Mouse (Mus musculus) kidney, embryonic 15.5 days (tissue): ENCODE measurements around the gene Prkn. TPM values are rescaled to one million over a fixed set of nuclear protein-coding genes. Genes with fewer than 3 reads are reported as not detected.

Experiments used
- ATAC-seq: fragments of 200-750 bp; cut with Nextera tagmentation; replicated peaks from 2 replicates; pipeline ENCODE4 v1.8.0; 2017; ENCODE audit warnings: moderate TSS enrichment; ENCODE audit not compliant: low FRiP score
- H3K27ac ChIP-seq: fragments of 300-500 bp; sonication (generic); 2 replicates; pipeline ENCODE4 v1.5.1; 2015; ENCODE audit warnings: mild to moderate bottlenecking, inconsistent platforms
- H3K27me3 ChIP-seq: fragments of 300-500 bp; sonication (generic); 2 replicates; pipeline ENCODE4 v1.6.1; 2015; ENCODE audit warnings: inconsistent platforms
- H3K36me3 ChIP-seq: fragments of 300-500 bp; sonication (generic); 2 replicates; pipeline ENCODE4 v1.6.1; 2015; ENCODE audit warnings: inconsistent platforms
- H3K4me1 ChIP-seq: fragments of 300-500 bp; sonication (generic); 2 replicates; pipeline ENCODE4 v1.6.1; 2015; ENCODE audit warnings: inconsistent platforms
- H3K4me2 ChIP-seq: fragments of 300-500 bp; sonication (generic); 2 replicates; pipeline ENCODE4 v1.6.1; 2015; ENCODE audit warnings: moderate library complexity, mild to moderate bottlenecking, inconsistent platforms
- H3K4me3 ChIP-seq: fragments of 300-500 bp; sonication (generic); replicated peaks from 2 replicates; pipeline ENCODE4 v1.5.1; 2015; ENCODE audit warnings: mild to moderate bottlenecking, inconsistent platforms
- H3K9ac ChIP-seq: fragments of 300-500 bp; sonication (generic); 2 replicates; pipeline ENCODE4 v1.6.1; 2015; ENCODE audit warnings: mild to moderate bottlenecking, inconsistent platforms
- H3K9me3 ChIP-seq: fragments of 300-500 bp; sonication (generic); replicated peaks from 2 replicates; pipeline ENCODE4 v1.6.1; 2016; ENCODE audit warnings: inconsistent platforms
- WGBS: fragments of 180-500 bp; shearing (Covaris S2); methylation state at CpG from one replicate; pipeline ENCODE4 v1.1.7; 2015; ENCODE audit warnings: mixed read lengths; 5-methylcytosine and 5-hydroxymethylcytosine counted together
- polyA plus RNA-seq: library from polyadenylated mRNA; unstranded; fragments of >200 nt; fragmentation: Nextera tagmentation; extraction: Ambion mirVana; gene quantifications from 2 replicates; pipeline ENCODE4 v1.2.1, GENCODE M21; 2015

Prkn gene
- polyA plus RNA-seq, 1 experiment from 2014 or later, result 1.5 TPM

DNA sequence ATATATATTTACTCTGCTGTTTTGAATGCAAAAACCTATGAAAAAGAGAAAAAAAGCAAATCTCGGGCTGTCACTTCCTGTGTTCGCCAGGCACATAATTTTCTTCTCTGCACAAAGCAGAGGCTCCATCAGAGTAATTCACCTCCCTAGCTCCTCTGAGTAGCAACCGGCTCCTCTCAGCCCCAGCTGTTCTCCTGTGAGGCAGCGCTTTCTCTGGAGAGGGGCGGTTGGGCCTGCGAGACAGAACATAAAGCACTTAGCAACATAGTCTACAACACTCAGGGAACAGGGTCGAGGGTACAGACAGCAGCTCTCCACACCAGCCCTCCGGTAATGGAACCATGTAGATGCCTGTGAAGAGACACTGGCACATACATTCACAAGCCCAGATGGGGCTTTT is 247.6 kb downstream of the Prkn start:
- H3K27ac ChIP-seq, result no peak overlapping the region
- no peaks in the 10 kb centered on the region for H3K27me3 ChIP-seq
- H3K4me2 ChIP-seq, result no peak overlapping the region
- H3K36me3 ChIP-seq, result no peaks in the 10 kb centered on the region
- no peak overlapping the region for H3K4me3 ChIP-seq
- no peaks in the 10 kb centered on the region; the same call in 1 of the 2 replicates for H3K4me1 ChIP-seq
- H3K9me3 ChIP-seq, result no peaks in the 10 kb centered on the region
- 37% methylated on average over 8 of the region's 8 CpGs for WGBS
- H3K9ac ChIP-seq, result no peak overlapping the region
- no peak for ATAC-seq

DNA sequence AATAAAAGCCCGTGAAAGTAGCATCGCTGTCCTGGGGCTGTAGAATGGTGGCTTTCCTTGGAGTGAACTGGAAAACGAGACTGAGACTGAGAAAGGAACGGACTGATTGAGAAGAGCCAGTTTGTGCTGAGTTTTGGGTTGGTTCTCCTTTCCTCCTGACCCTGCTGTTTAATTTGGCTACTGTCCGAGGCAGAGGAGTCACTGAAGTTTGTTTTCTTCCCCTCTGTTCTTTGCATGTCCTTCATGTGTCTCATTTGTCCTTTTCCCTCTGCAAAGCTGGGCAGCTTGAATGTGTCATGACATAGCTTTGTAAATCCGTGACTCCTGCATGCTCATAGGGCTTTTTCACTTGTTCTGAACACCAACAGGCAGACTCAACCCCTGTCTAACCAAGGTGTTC is 249.2 kb downstream of the Prkn start:
- WGBS, result 71% methylated on average over 6 of the region's 6 CpGs
- no peak overlapping the region for H3K4me3 ChIP-seq
- no peak overlapping the region for H3K4me2 ChIP-seq
- H3K4me1 ChIP-seq, result no peaks in the 10 kb centered on the region; the same call in 1 of the 2 replicates
- H3K36me3 ChIP-seq, result no peaks in the 10 kb centered on the region
- ATAC-seq, result no peak
- H3K27me3 ChIP-seq, result no peaks in the 10 kb centered on the region
- no peak overlapping the region for H3K27ac ChIP-seq
- no peak overlapping the region for H3K9ac ChIP-seq
- H3K9me3 ChIP-seq, result no peaks in the 10 kb centered on the region

DNA sequence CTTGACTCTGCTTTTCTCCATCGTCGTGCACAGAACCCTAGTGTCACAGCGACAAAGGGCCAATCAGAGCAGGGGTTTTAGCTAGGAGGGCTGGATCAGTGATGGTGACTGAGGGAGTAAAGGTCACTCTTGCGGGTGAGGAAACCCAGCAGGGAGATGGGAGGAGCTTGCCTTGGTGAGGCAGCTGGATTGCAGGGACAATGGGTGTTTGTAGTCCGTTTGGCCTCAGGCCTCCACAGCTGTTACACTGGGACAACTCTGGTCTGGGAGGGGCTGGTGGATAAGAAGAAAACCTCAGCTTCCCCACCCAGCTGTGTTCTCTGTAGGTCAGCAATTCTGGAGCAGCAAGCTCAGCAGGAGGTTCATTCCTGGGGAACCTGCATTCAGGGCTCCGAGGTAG is 252.7 kb downstream of the Prkn start:
- 38% methylated on average over 6 of the region's 6 CpGs for WGBS
- no peak overlapping the region for H3K4me2 ChIP-seq
- no peak overlapping the region for H3K4me3 ChIP-seq
- 0 out of 2 replicates have a peak, but pooled peaks cover 4% of the 10 kb centered on the region for H3K9me3 ChIP-seq
- no peak overlapping the region for H3K27ac ChIP-seq
- no peaks in the 10 kb centered on the region for H3K36me3 ChIP-seq
- no peaks in the 10 kb centered on the region for H3K27me3 ChIP-seq
- no peaks in the 10 kb centered on the region; the same call in 1 of the 2 replicates for H3K4me1 ChIP-seq
- no peak overlapping the region for H3K9ac ChIP-seq
- 0 out of 2 replicates have a peak, but pooled peaks have one; percentile 15 for ATAC-seq

DNA sequence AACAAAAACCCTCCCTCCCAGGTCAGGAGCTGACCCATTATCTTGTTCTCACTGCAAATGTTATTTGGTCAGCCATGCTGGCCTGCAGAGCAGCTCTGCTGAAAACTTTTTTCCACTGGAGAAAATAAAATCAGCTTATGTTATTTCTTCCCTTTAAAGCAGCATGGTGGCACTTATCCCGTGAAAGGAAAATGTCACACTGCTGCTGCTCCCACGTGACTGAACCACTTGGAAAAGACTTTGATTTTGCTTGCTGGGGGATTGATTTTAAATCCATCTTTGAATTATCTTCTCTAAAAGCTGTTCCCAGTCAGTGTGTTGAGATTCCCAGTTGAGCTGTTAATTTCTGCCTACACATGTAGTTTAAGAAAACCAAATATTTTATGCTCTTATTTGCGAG is 253.1 kb downstream of the Prkn start:
- Histone ChIP-seq H3K27ac (no peak overlapping the region), H3K36me3 (no peaks in the 10 kb centered on the region), H3K27me3 (no peaks in the 10 kb centered on the region), H3K9me3 (0 out of 2 replicates have a peak, but pooled peaks cover 4% of the 10 kb centered on the region), H3K4me1 (no peaks in the 10 kb centered on the region), H3K4me3 (no peak overlapping the region), H3K9ac (no peak overlapping the region), H3K4me2 (no peak overlapping the region)
- 65% methylated on average over 3 of the region's 3 CpGs for WGBS
- ATAC-seq, result no peak

DNA sequence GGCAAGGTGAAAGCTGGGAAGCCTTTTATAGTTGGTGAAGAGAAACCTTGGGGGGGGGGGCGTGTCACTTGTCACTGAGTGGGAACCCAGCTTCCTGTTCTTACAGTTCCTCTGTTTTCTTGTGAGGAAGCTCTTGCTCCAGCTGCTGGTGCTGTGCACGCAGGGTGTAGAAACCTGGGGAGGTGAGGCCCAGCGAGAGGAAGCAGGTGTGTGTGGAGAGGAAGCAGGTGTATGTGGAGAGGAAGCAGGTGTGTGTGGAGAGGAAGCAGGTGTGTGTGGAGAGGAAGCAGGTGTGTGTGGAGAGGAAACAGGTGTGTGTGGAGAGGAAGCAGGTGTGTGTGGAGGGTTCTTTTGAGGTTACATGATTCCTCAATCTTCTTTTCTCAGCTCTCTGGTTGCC is 266.8 kb downstream of the Prkn start:
- WGBS, result 87% methylated on average over 3 of the region's 3 CpGs
- Histone ChIP-seq H3K27me3 (no peaks in the 10 kb centered on the region), H3K9ac (no peak overlapping the region), H3K27ac (no peak overlapping the region), H3K9me3 (no peaks in the 10 kb centered on the region), H3K36me3 (no peaks in the 10 kb centered on the region), H3K4me1 (no peaks in the 10 kb centered on the region), H3K4me2 (no peak overlapping the region), H3K4me3 (no peak overlapping the region)
- no peak for ATAC-seq

DNA sequence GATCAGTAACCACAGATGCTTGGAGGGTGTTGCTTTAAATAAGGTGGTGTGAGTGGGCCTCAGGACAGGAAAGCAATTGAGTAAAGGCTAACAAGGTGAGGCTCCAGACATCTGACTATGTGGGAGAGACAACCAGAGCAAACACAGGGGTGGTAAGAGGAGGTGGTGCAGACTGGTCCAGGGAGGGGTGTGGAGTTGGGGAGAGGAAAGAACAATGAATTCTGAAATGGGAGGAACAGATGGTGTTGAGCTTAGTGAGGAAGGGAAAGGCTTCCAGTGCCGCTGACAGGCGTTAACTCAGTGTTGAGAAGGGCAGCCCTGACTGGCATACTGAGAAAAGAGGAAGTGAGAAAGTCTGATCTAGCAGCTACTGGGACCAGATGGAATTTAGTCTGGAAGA is 267.7 kb downstream of the Prkn start:
- H3K9ac ChIP-seq, result no peak overlapping the region
- no peaks in the 10 kb centered on the region for H3K4me1 ChIP-seq
- H3K36me3 ChIP-seq, result no peaks in the 10 kb centered on the region
- H3K27ac ChIP-seq, result no peak overlapping the region
- no peaks in the 10 kb centered on the region for H3K27me3 ChIP-seq
- ATAC-seq, result no peak
- no peak overlapping the region for H3K4me2 ChIP-seq
- WGBS, result 39% methylated on average over 2 of the region's 2 CpGs
- no peaks in the 10 kb centered on the region for H3K9me3 ChIP-seq
- H3K4me3 ChIP-seq, result no peak overlapping the region

DNA sequence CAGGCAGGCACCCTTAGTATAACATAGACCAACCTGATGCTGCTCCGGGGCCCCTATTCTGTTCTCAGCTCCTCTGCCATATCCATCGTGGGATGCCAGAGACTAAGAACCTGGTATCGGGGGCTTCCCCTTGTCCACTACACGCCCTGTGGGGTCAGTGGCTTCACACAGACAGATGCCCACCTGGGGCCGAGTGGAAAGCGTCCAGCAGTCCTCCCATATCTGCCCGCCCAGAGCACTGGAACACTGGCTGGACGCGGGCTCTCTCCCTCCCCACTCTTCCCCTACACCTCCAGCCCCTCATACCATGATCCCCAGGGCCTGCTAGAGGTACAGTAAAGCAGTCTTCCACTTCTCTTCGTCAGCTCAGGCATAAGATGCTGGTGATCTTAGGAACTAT is 277.3 kb downstream of the Prkn start:
- 84% methylated on average over 10 of the region's 10 CpGs for WGBS
- no peak overlapping the region for H3K27ac ChIP-seq
- no peak overlapping the region for H3K9ac ChIP-seq
- H3K4me1 ChIP-seq, result no peaks in the 10 kb centered on the region
- ATAC-seq, result no peak
- H3K4me3 ChIP-seq, result no peak overlapping the region
- no peak overlapping the region for H3K4me2 ChIP-seq
- no peaks in the 10 kb centered on the region for H3K9me3 ChIP-seq
- H3K27me3 ChIP-seq, result no peaks in the 10 kb centered on the region
- H3K36me3 ChIP-seq, result no peaks in the 10 kb centered on the region

DNA sequence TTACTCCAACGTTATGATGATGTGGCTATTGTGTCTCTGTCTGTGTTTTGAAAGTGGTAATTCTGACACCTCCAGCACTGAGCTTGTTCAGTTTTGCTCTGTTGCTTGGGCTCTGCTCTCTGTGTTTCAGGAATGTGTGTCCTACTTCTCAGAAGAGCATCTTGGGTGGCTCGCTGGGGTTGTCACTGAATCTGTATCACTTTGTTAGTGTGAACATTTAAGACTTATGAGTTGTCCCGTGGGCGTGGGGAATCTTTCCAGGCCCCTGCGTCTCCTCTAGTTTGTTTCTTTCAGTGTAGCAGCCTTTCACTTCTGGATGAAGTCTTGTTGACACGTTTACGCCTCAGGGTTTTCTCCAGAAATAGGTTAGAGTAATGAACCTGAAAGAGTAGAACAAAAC is 283.9 kb downstream of the Prkn start:
- Histone ChIP-seq H3K4me1 (no peaks in the 10 kb centered on the region), H3K4me2 (no peak overlapping the region), H3K36me3 (no peaks in the 10 kb centered on the region), H3K27ac (no peak overlapping the region), H3K9me3 (no peaks in the 10 kb centered on the region), H3K4me3 (no peak overlapping the region), H3K9ac (no peak overlapping the region), H3K27me3 (no peaks in the 10 kb centered on the region)
- WGBS, result 54% methylated on average over 7 of the region's 7 CpGs
- ATAC-seq, result no peak

DNA sequence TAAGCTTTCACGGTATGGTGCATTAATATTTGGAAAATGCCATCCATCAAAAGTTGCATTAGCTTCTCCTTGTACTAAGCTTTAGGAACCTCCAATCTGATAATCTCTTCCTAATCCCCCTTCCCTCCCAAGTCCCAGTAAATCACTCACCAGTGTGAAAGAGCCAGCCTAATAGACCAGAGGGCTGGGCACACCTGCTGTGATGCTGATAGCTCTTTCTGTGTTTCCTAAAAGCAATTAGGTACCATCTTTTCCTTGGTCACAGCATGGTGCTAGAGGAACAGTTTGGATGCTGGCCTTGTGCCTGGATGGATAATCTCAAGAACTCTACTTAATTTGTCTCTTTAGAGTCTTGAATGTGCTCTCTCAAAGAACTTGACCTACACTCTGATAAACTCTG is 287.0 kb downstream of the Prkn start:
- ATAC-seq, result no peak
- Histone ChIP-seq H3K27ac (no peak overlapping the region), H3K9ac (no peak overlapping the region), H3K36me3 (no peaks in the 10 kb centered on the region), H3K27me3 (no peaks in the 10 kb centered on the region), H3K4me2 (no peak overlapping the region), H3K9me3 (no peaks in the 10 kb centered on the region), H3K4me3 (no peak overlapping the region), H3K4me1 (no peaks in the 10 kb centered on the region)
- WGBS, result 71% methylated on average over 1 of the region's 1 CpGs

DNA sequence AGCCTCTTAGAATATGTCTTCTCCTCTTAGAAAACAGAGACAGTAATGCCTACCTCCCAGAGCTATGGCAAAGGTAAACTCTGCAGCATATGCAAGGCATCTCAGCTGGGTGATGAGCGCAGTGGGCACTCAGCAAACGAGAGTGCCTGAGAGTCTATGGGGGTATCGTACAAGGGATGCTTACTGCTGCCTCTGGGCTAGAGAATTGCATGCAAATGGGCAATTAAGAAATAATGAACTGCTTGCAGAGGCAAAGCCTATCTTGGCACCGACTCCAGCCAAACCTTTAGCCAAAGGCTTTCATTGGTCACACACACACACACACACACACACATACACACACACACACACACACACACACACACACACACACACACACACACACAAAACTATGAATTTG is 290.7 kb downstream of the Prkn start:
- Histone ChIP-seq H3K4me1 (no peaks in the 10 kb centered on the region), H3K36me3 (no peaks in the 10 kb centered on the region), H3K9me3 (no peaks in the 10 kb centered on the region), H3K4me2 (no peak overlapping the region), H3K27ac (no peak overlapping the region), H3K27me3 (no peaks in the 10 kb centered on the region), H3K9ac (no peak overlapping the region), H3K4me3 (no peak overlapping the region)
- 71% methylated on average over 4 of the region's 4 CpGs for WGBS
- no peak for ATAC-seq

DNA sequence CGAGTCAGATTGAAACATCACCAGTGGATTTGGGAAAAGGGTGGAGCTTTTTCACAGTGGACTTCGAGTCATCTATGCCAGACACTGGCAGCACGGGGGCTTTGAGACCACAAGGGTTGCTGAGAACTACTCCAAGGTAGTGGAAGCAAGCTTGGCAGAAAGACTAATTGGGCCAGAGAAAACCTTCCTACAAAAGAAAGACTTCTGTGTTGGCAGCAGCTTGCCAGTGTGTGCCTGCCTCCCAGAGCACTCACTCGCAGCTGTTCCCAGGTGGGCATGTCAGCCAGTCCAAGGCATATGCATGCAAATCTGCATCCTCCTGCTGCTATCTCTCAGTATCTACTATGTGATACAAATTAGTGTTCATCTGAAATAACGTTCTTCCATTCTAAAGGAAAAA is 302.1 kb downstream of the Prkn start:
- H3K4me3 ChIP-seq, result no peak overlapping the region
- H3K27me3 ChIP-seq, result no peaks in the 10 kb centered on the region
- H3K9me3 ChIP-seq, result no peaks in the 10 kb centered on the region
- H3K9ac ChIP-seq, result no peak overlapping the region
- WGBS, result 78% methylated on average over 5 of the region's 5 CpGs
- H3K4me2 ChIP-seq, result no peak overlapping the region
- H3K27ac ChIP-seq, result no peak overlapping the region
- H3K36me3 ChIP-seq, result no peaks in the 10 kb centered on the region
- no peaks in the 10 kb centered on the region for H3K4me1 ChIP-seq
- no peak for ATAC-seq

DNA sequence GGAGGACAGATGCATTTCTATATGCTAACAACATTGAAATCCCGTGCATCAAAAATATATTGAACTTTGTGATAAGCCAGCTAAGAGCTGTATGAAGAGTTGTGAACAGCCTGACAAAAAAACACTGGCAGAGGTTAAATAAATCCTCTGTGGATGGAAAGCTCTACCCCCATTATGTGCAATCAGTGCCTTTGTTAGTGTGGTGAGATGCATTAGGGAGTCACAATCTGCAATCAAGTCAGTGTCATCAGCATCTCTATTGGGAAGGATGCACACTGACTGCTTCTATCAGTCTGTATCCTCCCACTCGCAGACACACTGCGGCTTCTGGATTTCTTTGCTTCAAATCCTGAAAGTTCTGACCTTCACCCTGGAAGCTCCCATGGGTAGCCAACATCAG is 315.9 kb downstream of the Prkn start:
- WGBS, result 77% methylated on average over 3 of the region's 3 CpGs
- no peaks in the 10 kb centered on the region for H3K9me3 ChIP-seq
- no peak for ATAC-seq

DNA sequence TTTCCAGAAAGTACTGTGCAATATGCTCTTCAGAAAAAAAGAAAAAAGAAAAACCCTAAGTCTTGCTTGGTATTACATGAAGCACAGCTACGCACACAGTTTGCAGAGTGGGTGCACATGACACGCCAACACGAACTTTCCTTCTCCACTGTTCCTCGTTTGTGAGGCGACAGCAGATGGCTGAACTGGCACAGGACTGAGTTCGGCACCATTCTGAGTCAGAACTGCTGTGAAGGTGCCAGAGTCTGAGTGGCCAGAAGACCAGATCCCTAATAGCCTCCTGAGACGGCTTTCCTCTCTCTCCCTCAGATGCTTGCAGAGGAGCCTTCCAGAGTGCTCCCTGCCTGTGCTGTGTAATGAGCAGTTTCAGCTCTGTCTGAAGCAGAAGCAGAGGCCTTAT is 317.4 kb downstream of the Prkn start:
- H3K36me3 ChIP-seq, result no peaks in the 10 kb centered on the region
- H3K4me1 ChIP-seq, result no peaks in the 10 kb centered on the region
- WGBS, result 72% methylated on average over 7 of the region's 7 CpGs
- H3K4me3 ChIP-seq, result no peak overlapping the region
- H3K9ac ChIP-seq, result no peak overlapping the region
- no peak overlapping the region for H3K27ac ChIP-seq
- H3K9me3 ChIP-seq, result no peaks in the 10 kb centered on the region
- H3K27me3 ChIP-seq, result no peaks in the 10 kb centered on the region
- no peak overlapping the region for H3K4me2 ChIP-seq
- no peak for ATAC-seq

More for the DNA sequence above, 315.9 kb downstream of the Prkn start:
- Histone ChIP-seq H3K4me3 (no peak overlapping the region), H3K27me3 (no peaks in the 10 kb centered on the region), H3K27ac (no peak overlapping the region), H3K9ac (no peak overlapping the region), H3K4me2 (no peak overlapping the region), H3K36me3 (no peaks in the 10 kb centered on the region), H3K4me1 (no peaks in the 10 kb centered on the region)
